Mouse (Mus musculus): Measurements from ENCODE around the gene Itpripl2. TPM values are rescaled to one million over a fixed set of nuclear protein-coding genes. Genes with fewer than 3 reads are reported as not detected.

The Itpripl2 gene
- polyA plus RNA-seq, 1 experiment from 2014 or later: 2.5 TPM

- 54% methylated on average over 16 of the region's 16 CpGs for WGBS
- H3K36me3 ChIP-seq (ENCODE audit: control insufficient read depth, insufficient read depth, low read length): no peaks in the 10 kb centered on the region
- peaks cover 5% of the 10 kb centered on the region for H3K4me1 ChIP-seq (ENCODE audit: control insufficient read depth, insufficient read depth, low read length)
- no peaks in the 10 kb centered on the region for H3K9me3 ChIP-seq (ENCODE audit: control insufficient read depth, low read length)
- H3K9ac ChIP-seq (ENCODE audit: low read depth, low read length): no peak overlapping the region
- H3K27me3 ChIP-seq (ENCODE audit: control insufficient read depth, insufficient read depth, low read length): no peaks in the 10 kb centered on the region
- no peak overlapping the region for H3K4me2 ChIP-seq (replicated peaks; ENCODE audit: low read depth, low read length)
- no peak overlapping the region for H3K4me3 ChIP-seq (ENCODE audit: low read length)
- no peak overlapping the region for H3K27ac ChIP-seq (ENCODE audit: low read depth, low read length)
- no peak for ATAC-seq (ENCODE audit: low FRiP score, low TSS enrichment)
Observed at GRCm38 (mm10) chr7:118461400-118462136, 30.2 kb downstream of the Itpripl2 start.

- Histone ChIP-seq H3K9me3 (ENCODE audit: control insufficient read depth, low read length) (no peaks in the 10 kb centered on the region), H3K4me2 (replicated peaks; ENCODE audit: low read depth, low read length) (no peak overlapping the region), H3K27ac (ENCODE audit: low read depth, low read length) (no peak overlapping the region), H3K4me1 (ENCODE audit: control insufficient read depth, insufficient read depth, low read length) (no peaks in the 10 kb centered on the region), H3K36me3 (ENCODE audit: control insufficient read depth, insufficient read depth, low read length) (no peaks in the 10 kb centered on the region), H3K27me3 (ENCODE audit: control insufficient read depth, insufficient read depth, low read length) (peaks cover 4% of the 10 kb centered on the region; the same call in 1 of the 2 replicates), H3K9ac (ENCODE audit: low read depth, low read length) (no peak overlapping the region), H3K4me3 (ENCODE audit: low read length) (no peak overlapping the region)
- ATAC-seq (ENCODE audit: low FRiP score, low TSS enrichment): no peak
- 62% methylated on average over 4 of the region's 4 CpGs for WGBS
Observed at GRCm38 (mm10) chr7:118453722-118454121, 38.1 kb downstream of the Itpripl2 start.

- 30% methylated on average over 2 of the region's 2 CpGs for WGBS
- no peaks in the 10 kb centered on the region for H3K4me1 ChIP-seq (ENCODE audit: control insufficient read depth, insufficient read depth, low read length)
- H3K9me3 ChIP-seq (ENCODE audit: control insufficient read depth, low read length): no peaks in the 10 kb centered on the region
Observed at GRCm38 (mm10) chr7:118452940-118453339, 38.8 kb downstream of the Itpripl2 start.

GRCm38 (mm10) chr7:118448134-118448967 is 43.4 kb downstream of the Itpripl2 start, which contains the start of gene Syt17:
Syt17 (minus strand) TSS chr7:118448222.
- peak; percentile 77 for ATAC-seq (ENCODE audit: low FRiP score, low TSS enrichment)
- Histone ChIP-seq H3K36me3 (ENCODE audit: control insufficient read depth, insufficient read depth, low read length) (no peaks in the 10 kb centered on the region), H3K4me3 (ENCODE audit: low read length) (peak within 1 kb of the TSS; percentile 50), H3K9ac (ENCODE audit: low read depth, low read length) (peak within 1 kb of the TSS; percentile 49), H3K27me3 (ENCODE audit: control insufficient read depth, insufficient read depth, low read length) (peaks cover 9% of the 10 kb centered on the region; the same call in 1 of the 2 replicates), H3K4me2 (replicated peaks; ENCODE audit: low read depth, low read length) (peak within 1 kb of the TSS; percentile 79), H3K4me1 (ENCODE audit: control insufficient read depth, insufficient read depth, low read length) (peaks cover 7% of the 10 kb centered on the region; the same call in 1 of the 2 replicates), H3K9me3 (ENCODE audit: control insufficient read depth, low read length) (no peaks in the 10 kb centered on the region), H3K27ac (ENCODE audit: low read depth, low read length) (no peak within 1 kb of the TSS)
- WGBS: under 1% methylated on average over 56 of the region's 58 CpGs

More at GRCm38 (mm10) chr7:118452940-118453339, 38.8 kb downstream of the Itpripl2 start:
- no peak overlapping the region for H3K4me3 ChIP-seq (ENCODE audit: low read length)
- no peak overlapping the region for H3K4me2 ChIP-seq (replicated peaks; ENCODE audit: low read depth, low read length)
- peaks cover 4% of the 10 kb centered on the region; the same call in 1 of the 2 replicates for H3K27me3 ChIP-seq (ENCODE audit: control insufficient read depth, insufficient read depth, low read length)
- H3K27ac ChIP-seq (ENCODE audit: low read depth, low read length): no peak overlapping the region
- H3K9ac ChIP-seq (ENCODE audit: low read depth, low read length): no peak overlapping the region
- no peaks in the 10 kb centered on the region for H3K36me3 ChIP-seq (ENCODE audit: control insufficient read depth, insufficient read depth, low read length)
- no peak for ATAC-seq (ENCODE audit: low FRiP score, low TSS enrichment)

GRCm38 (mm10) chr7:118447291-118448133 is 44.3 kb downstream of the Itpripl2 start:
- ATAC-seq (ENCODE audit: low FRiP score, low TSS enrichment): peak; percentile 61
- Histone ChIP-seq H3K4me3 (ENCODE audit: low read length) (peak overlapping the region; percentile 50), H3K9ac (ENCODE audit: low read depth, low read length) (peak overlapping the region; percentile 49), H3K4me2 (replicated peaks; ENCODE audit: low read depth, low read length) (peak overlapping the region; percentile 79), H3K27me3 (ENCODE audit: control insufficient read depth, insufficient read depth, low read length) (peaks cover 5% of the 10 kb centered on the region; the same call in 1 of the 2 replicates), H3K27ac (ENCODE audit: low read depth, low read length) (no peak overlapping the region), H3K36me3 (ENCODE audit: control insufficient read depth, insufficient read depth, low read length) (no peaks in the 10 kb centered on the region), H3K4me1 (ENCODE audit: control insufficient read depth, insufficient read depth, low read length) (peaks cover 7% of the 10 kb centered on the region; the same call in 1 of the 2 replicates), H3K9me3 (ENCODE audit: control insufficient read depth, low read length) (no peaks in the 10 kb centered on the region)
- 1% methylated on average over 65 of the region's 65 CpGs for WGBS

GRCm38 (mm10) chr7:118443895-118444485 is 47.8 kb downstream of the Itpripl2 start:
- no peak overlapping the region for H3K27ac ChIP-seq (ENCODE audit: low read depth, low read length)
- H3K36me3 ChIP-seq (ENCODE audit: control insufficient read depth, insufficient read depth, low read length): no peaks in the 10 kb centered on the region
- ATAC-seq (ENCODE audit: low FRiP score, low TSS enrichment): no peak
- no peaks in the 10 kb centered on the region for H3K9me3 ChIP-seq (ENCODE audit: control insufficient read depth, low read length)
- 34% methylated on average over 7 of the region's 7 CpGs for WGBS
- H3K4me3 ChIP-seq (ENCODE audit: low read length): no peak overlapping the region
- H3K4me2 ChIP-seq (replicated peaks; ENCODE audit: low read depth, low read length): no peak overlapping the region
- peaks cover 5% of the 10 kb centered on the region; the same call in 1 of the 2 replicates for H3K27me3 ChIP-seq (ENCODE audit: control insufficient read depth, insufficient read depth, low read length)
- peaks cover 7% of the 10 kb centered on the region; the same call in 1 of the 2 replicates for H3K4me1 ChIP-seq (ENCODE audit: control insufficient read depth, insufficient read depth, low read length)
- H3K9ac ChIP-seq (ENCODE audit: low read depth, low read length): no peak overlapping the region

GRCm38 (mm10) chr7:118443371-118443770 is 48.4 kb downstream of the Itpripl2 start:
- WGBS: 3% methylated on average over 9 of the region's 9 CpGs
- H3K36me3 ChIP-seq (ENCODE audit: control insufficient read depth, insufficient read depth, low read length): no peaks in the 10 kb centered on the region
- no peak overlapping the region; the same call in 1 of the 2 replicates for H3K4me2 ChIP-seq (replicated peaks; ENCODE audit: low read depth, low read length)
- ATAC-seq (ENCODE audit: low FRiP score, low TSS enrichment): 0 out of 2 replicates have a peak, but pooled peaks have one; percentile 13
- H3K27ac ChIP-seq (ENCODE audit: low read depth, low read length): no peak overlapping the region
- H3K27me3 ChIP-seq (ENCODE audit: control insufficient read depth, insufficient read depth, low read length): peaks cover 5% of the 10 kb centered on the region; the same call in 1 of the 2 replicates
- H3K9ac ChIP-seq (ENCODE audit: low read depth, low read length): no peak overlapping the region
- peaks cover 7% of the 10 kb centered on the region; the same call in 1 of the 2 replicates for H3K4me1 ChIP-seq (ENCODE audit: control insufficient read depth, insufficient read depth, low read length)
- no peaks in the 10 kb centered on the region for H3K9me3 ChIP-seq (ENCODE audit: control insufficient read depth, low read length)
- H3K4me3 ChIP-seq (ENCODE audit: low read length): no peak overlapping the region

- Histone ChIP-seq H3K27me3 (ENCODE audit: control insufficient read depth, insufficient read depth, low read length) (peaks cover under 1% of the 10 kb centered on the region; the same call in 1 of the 2 replicates), H3K9ac (ENCODE audit: low read depth, low read length) (no peak overlapping the region), H3K4me1 (ENCODE audit: control insufficient read depth, insufficient read depth, low read length) (no peaks in the 10 kb centered on the region), H3K4me3 (ENCODE audit: low read length) (no peak overlapping the region), H3K27ac (ENCODE audit: low read depth, low read length) (no peak overlapping the region), H3K9me3 (ENCODE audit: control insufficient read depth, low read length) (no peaks in the 10 kb centered on the region), H3K4me2 (replicated peaks; ENCODE audit: low read depth, low read length) (no peak overlapping the region), H3K36me3 (ENCODE audit: control insufficient read depth, insufficient read depth, low read length) (no peaks in the 10 kb centered on the region)
- no peak for ATAC-seq (ENCODE audit: low FRiP score, low TSS enrichment)
- WGBS: 91% methylated on average over 6 of the region's 6 CpGs
Observed at GRCm38 (mm10) chr7:118441535-118441934, 50.2 kb downstream of the Itpripl2 start.
